Mouse (Mus musculus): ENCODE data around the gene Coro7. TPM values are rescaled to one million over a fixed set of nuclear protein-coding genes. Genes with fewer than 3 reads are reported as not detected.

The Coro7 gene
- total RNA-seq, 1 experiment, result 14.4 TPM

DNA sequence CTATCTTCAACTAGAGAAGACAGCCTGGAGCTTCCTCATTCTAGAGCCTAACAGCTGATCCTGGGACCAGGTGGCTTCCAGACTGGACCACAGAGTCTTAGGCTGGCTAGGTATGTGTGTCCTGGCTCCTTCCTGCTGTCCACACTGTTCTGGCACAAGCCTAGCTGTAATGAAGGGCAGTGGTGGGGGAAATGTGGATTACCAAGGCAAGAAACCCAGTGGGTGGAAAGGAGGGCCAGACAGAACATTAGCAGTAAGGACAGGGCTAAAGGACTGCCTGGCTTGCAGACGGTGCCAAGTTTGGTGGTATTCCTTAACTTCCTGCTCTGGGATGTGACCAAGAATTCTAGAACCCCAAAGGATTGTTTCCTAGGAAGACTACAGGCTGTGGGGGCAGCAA is 28.5 kb downstream of the Coro7 start:
- Histone ChIP-seq H3K27ac (ENCODE audit: insufficient read depth, low read depth, low read length, poor library complexity, severe bottlenecking) (no peak overlapping the region), H3K36me3 (ENCODE audit: control insufficient read depth, insufficient read depth, low read length, poor library complexity, severe bottlenecking) (peaks cover 13% of the 10 kb centered on the region; the same call in 1 of the 2 replicates), H3K4me1 (ENCODE audit: control insufficient read depth in 2 of 2, insufficient read depth in 2 of 2, low read length in 2 of 2, poor library complexity in 1 of 2) (peaks cover 0 to 12% of the 10 kb centered on the region in 2 experiments; a peak in 1 of 4 replicates), H3K9ac (ENCODE audit: insufficient read depth, low read depth, low read length, poor library complexity, severe bottlenecking) (no peak overlapping the region), H3K4me3 (ENCODE audit: insufficient read depth in 1 of 2, low read depth in 1 of 2, low read length in 2 of 2, poor library complexity in 1 of 2, severe bottlenecking in 1 of 2) (no peak overlapping the region), H3K9me3 (ENCODE audit: control insufficient read depth, insufficient read depth, low read depth, low read length) (no peaks in the 10 kb centered on the region)
- no peak for DNase-seq (ENCODE audit: low read depth, low spot score)
- no peak for TF ChIP-seq CHD2 (IDR thresholded peaks at IDR 0.05; ENCODE audit: low read depth, low read length)
- no peak for TF ChIP-seq ZC3H11A (IDR thresholded peaks at IDR 0.05; ENCODE audit: borderline replicate concordance, low read depth, low read length)
- TF ChIP-seq ZNF384 (IDR thresholded peaks at IDR 0.05; ENCODE audit: low read depth, low read length), result no peak
- TF ChIP-seq HCFC1 (IDR thresholded peaks at IDR 0.05; ENCODE audit: borderline replicate concordance, insufficient read depth, low read length), result no peak
- TF ChIP-seq MAFK (IDR thresholded peaks at IDR 0.05; ENCODE audit: insufficient read depth, low read depth, low read length), result no peak
- in situ Hi-C loops (cut with MboI; ENCODE audit: low sequenced_read_pairs in 2 of 2, unreplicated experiment in 2 of 2), result no loop called here

DNA sequence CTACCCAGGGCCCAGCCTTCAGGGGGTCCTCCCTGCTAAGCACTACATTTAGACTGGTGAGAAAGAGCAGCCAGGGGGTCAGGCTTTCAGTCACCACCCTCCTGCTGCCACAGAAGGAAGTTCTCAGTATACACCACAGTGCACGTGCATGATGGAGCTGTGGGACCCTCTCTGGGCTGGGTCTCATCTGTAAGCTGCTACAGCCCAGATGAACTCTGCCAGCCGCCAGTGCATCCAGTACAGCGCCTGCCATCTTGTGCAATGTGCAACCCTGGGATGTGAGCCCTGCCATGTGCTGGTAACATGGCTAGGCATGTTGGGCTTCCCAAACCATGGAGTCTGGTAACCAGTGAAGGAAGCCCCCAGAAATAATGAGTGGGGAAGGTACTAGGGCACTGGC is 29.4 kb downstream of the Coro7 start:
- no peak overlapping the region for H3K27ac ChIP-seq (ENCODE audit: insufficient read depth, low read depth, low read length, poor library complexity, severe bottlenecking)
- H3K9me3 ChIP-seq (ENCODE audit: control insufficient read depth, insufficient read depth, low read depth, low read length), result no peaks in the 10 kb centered on the region
- in situ Hi-C loops (cut with MboI; ENCODE audit: low sequenced_read_pairs in 2 of 2, unreplicated experiment in 2 of 2), result no loop called here
- H3K36me3 ChIP-seq (ENCODE audit: control insufficient read depth, insufficient read depth, low read length, poor library complexity, severe bottlenecking), result peaks cover 11% of the 10 kb centered on the region; the same call in 1 of the 2 replicates
- DNase-seq (ENCODE audit: low read depth, low spot score), result no peak
- H3K9ac ChIP-seq (ENCODE audit: insufficient read depth, low read depth, low read length, poor library complexity, severe bottlenecking), result no peak overlapping the region; the same call in 1 of the 2 replicates
- 0 out of 4 replicates have a peak overlapping the region, but pooled peaks of 1 of the 2 experiments have one; percentile 28 for H3K4me3 ChIP-seq (ENCODE audit: insufficient read depth in 1 of 2, low read depth in 1 of 2, low read length in 2 of 2, poor library complexity in 1 of 2, severe bottlenecking in 1 of 2)
- peaks cover 0 to 12% of the 10 kb centered on the region in 2 experiments; a peak in 1 of 4 replicates for H3K4me1 ChIP-seq (ENCODE audit: control insufficient read depth in 2 of 2, insufficient read depth in 2 of 2, low read length in 2 of 2, poor library complexity in 1 of 2)
- no peak for TF ChIP-seq ZNF384 (IDR thresholded peaks at IDR 0.05; ENCODE audit: low read depth, low read length)
- TF ChIP-seq MAFK (IDR thresholded peaks at IDR 0.05; ENCODE audit: insufficient read depth, low read depth, low read length), result no peak
- no peak for TF ChIP-seq ZC3H11A (IDR thresholded peaks at IDR 0.05; ENCODE audit: borderline replicate concordance, low read depth, low read length)
- TF ChIP-seq HCFC1 (IDR thresholded peaks at IDR 0.05; ENCODE audit: borderline replicate concordance, insufficient read depth, low read length), result no peak
- TF ChIP-seq CHD2 (IDR thresholded peaks at IDR 0.05; ENCODE audit: low read depth, low read length), result no peak

DNA sequence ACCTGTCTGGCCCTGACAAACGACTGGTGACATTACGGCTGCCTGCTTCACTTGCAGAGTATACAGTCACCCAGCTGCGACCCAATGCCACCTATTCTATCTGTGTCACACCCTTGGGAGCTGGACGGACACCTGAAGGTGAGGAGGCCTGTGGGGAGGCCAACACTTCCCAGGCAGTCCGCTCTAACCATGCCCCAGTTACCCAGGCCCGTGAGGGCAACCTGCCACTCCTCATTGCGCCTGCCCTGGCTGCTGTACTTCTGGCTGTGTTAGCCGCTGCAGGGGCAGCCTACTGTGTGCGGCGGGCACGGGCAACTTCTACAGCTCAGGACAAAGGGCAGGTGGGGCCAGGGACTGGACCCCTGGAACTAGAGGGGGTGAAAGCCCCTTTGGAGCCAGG is 29.9 kb downstream of the Coro7 start:
- no peak overlapping the region for H3K27ac ChIP-seq (ENCODE audit: insufficient read depth, low read depth, low read length, poor library complexity, severe bottlenecking)
- H3K9me3 ChIP-seq (ENCODE audit: control insufficient read depth, insufficient read depth, low read depth, low read length), result no peaks in the 10 kb centered on the region
- in situ Hi-C loops (cut with MboI; ENCODE audit: low sequenced_read_pairs in 2 of 2, unreplicated experiment in 2 of 2), result no loop called here
- H3K4me1 ChIP-seq (ENCODE audit: control insufficient read depth in 2 of 2, insufficient read depth in 2 of 2, low read length in 2 of 2, poor library complexity in 1 of 2), result peaks cover 0 to 12% of the 10 kb centered on the region in 2 experiments; a peak in 1 of 4 replicates
- H3K36me3 ChIP-seq (ENCODE audit: control insufficient read depth, insufficient read depth, low read length, poor library complexity, severe bottlenecking), result peaks cover 8% of the 10 kb centered on the region; the same call in 1 of the 2 replicates
- no peak overlapping the region for H3K9ac ChIP-seq (ENCODE audit: insufficient read depth, low read depth, low read length, poor library complexity, severe bottlenecking)
- TF ChIP-seq ZNF384 (IDR thresholded peaks at IDR 0.05; ENCODE audit: low read depth, low read length), result no peak
- no peak for TF ChIP-seq CHD2 (IDR thresholded peaks at IDR 0.05; ENCODE audit: low read depth, low read length)
- TF ChIP-seq MAFK (IDR thresholded peaks at IDR 0.05; ENCODE audit: insufficient read depth, low read depth, low read length), result no peak
- no peak for TF ChIP-seq HCFC1 (IDR thresholded peaks at IDR 0.05; ENCODE audit: borderline replicate concordance, insufficient read depth, low read length)
- no peak for TF ChIP-seq ZC3H11A (IDR thresholded peaks at IDR 0.05; ENCODE audit: borderline replicate concordance, low read depth, low read length)
- peak overlapping the region; percentile 21 to 28; a peak in 1 of 4 replicates for H3K4me3 ChIP-seq (ENCODE audit: insufficient read depth in 1 of 2, low read depth in 1 of 2, low read length in 2 of 2, poor library complexity in 1 of 2, severe bottlenecking in 1 of 2)
- no peak for DNase-seq (ENCODE audit: low read depth, low spot score)

DNA sequence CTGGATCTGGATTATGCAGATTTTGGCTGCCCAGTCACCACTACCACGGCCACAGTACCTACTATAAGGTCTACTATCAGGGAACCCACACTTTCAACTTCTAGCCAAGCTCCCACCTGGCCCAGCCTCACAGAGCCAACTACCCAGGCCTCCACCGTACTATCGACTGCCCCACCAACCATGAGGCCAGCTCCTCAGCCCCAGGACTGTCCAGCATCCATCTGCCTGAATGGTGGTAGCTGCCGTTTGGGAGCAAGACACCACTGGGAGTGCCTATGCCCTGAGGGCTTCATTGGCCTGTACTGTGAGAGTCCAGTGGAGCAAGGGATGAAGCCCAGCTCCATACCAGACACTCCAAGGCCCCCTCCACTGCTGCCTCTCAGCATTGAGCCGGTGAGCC is 30.4 kb downstream of the Coro7 start:
- Histone ChIP-seq H3K27ac (ENCODE audit: insufficient read depth, low read depth, low read length, poor library complexity, severe bottlenecking) (no peak overlapping the region), H3K4me1 (ENCODE audit: control insufficient read depth in 2 of 2, insufficient read depth in 2 of 2, low read length in 2 of 2, poor library complexity in 1 of 2) (peaks cover 0 to 12% of the 10 kb centered on the region in 2 experiments; a peak in 1 of 4 replicates), H3K9me3 (ENCODE audit: control insufficient read depth, insufficient read depth, low read depth, low read length) (no peaks in the 10 kb centered on the region), H3K4me3 (ENCODE audit: insufficient read depth in 1 of 2, low read depth in 1 of 2, low read length in 2 of 2, poor library complexity in 1 of 2, severe bottlenecking in 1 of 2) (0 out of 4 replicates have a peak overlapping the region, but pooled peaks of 1 of the 2 experiments have one; percentile 19), H3K36me3 (ENCODE audit: control insufficient read depth, insufficient read depth, low read length, poor library complexity, severe bottlenecking) (peaks cover 8% of the 10 kb centered on the region; the same call in 1 of the 2 replicates), H3K9ac (ENCODE audit: insufficient read depth, low read depth, low read length, poor library complexity, severe bottlenecking) (no peak overlapping the region)
- no peak for TF ChIP-seq ZNF384 (IDR thresholded peaks at IDR 0.05; ENCODE audit: low read depth, low read length)
- no peak for TF ChIP-seq MAFK (IDR thresholded peaks at IDR 0.05; ENCODE audit: insufficient read depth, low read depth, low read length)
- no peak for TF ChIP-seq HCFC1 (IDR thresholded peaks at IDR 0.05; ENCODE audit: borderline replicate concordance, insufficient read depth, low read length)
- no peak for TF ChIP-seq ZC3H11A (IDR thresholded peaks at IDR 0.05; ENCODE audit: borderline replicate concordance, low read depth, low read length)
- no peak for TF ChIP-seq CHD2 (IDR thresholded peaks at IDR 0.05; ENCODE audit: low read depth, low read length)
- in situ Hi-C loops (cut with MboI; ENCODE audit: low sequenced_read_pairs in 2 of 2, unreplicated experiment in 2 of 2), result no loop called here
- DNase-seq (ENCODE audit: low read depth, low spot score), result no peak

Data from ES-E14 (cell line).